Mouse (Mus musculus) megakaryocyte, embryonic 14.5 days (primary cell): ENCODE results near the gene Hivep3. TPM values are rescaled to one million over a fixed set of nuclear protein-coding genes. Genes with fewer than 3 reads are reported as not detected.

Experiments used
- H3K27me3 ChIP-seq: replicated peaks from 2 replicates; pipeline ENCODE3; 2012; ENCODE audit warnings: inconsistent platforms
- H3K36me3 ChIP-seq: replicated peaks from 2 replicates; pipeline ENCODE3; 2012; ENCODE audit warnings: low read length, inconsistent platforms, mixed read lengths
- H3K4me1 ChIP-seq: 2 replicates; pipeline ENCODE4 v1.6.1; 2012; ENCODE audit warnings: inconsistent platforms
- H3K4me3 ChIP-seq: replicated peaks from 2 replicates; pipeline ENCODE3; 2012; ENCODE audit warnings: moderate library complexity, mild to moderate bottlenecking, inconsistent platforms
- H3K9me3 ChIP-seq: 2 replicates; pipeline ENCODE4 v1.6.1; 2012; ENCODE audit warnings: inconsistent platforms
- FLI1 ChIP-seq: IDR thresholded peaks from 2 replicates; pipeline ENCODE4 v1.6.1; 2012; ENCODE audit warnings: low read length, inconsistent platforms, mixed read lengths
- GATA1 ChIP-seq: IDR thresholded peaks from 3 replicates; pipeline ENCODE4 v1.6.1; 2012; ENCODE audit warnings: mixed read lengths, low read length, inconsistent platforms, borderline replicate concordance
- polyA plus RNA-seq: library from polyadenylated mRNA; stranded (reverse); fragments of >175 nt; gene quantifications from 2 replicates; pipeline ENCODE4 v1.2.3, GENCODE M21; 2012; ENCODE audit warnings: low replicate concordance; ENCODE audit not compliant: insufficient read depth

The Hivep3 gene
- polyA plus RNA-seq, 1 experiment: 10.4 TPM

- TF ChIP-seq FLI1 (no peak), GATA1 (no peak)
- Histone ChIP-seq H3K4me1 (peaks cover 11% of the 10 kb centered on the region), H3K27me3 (peaks cover 65% of the 10 kb centered on the region), H3K4me3 (no peak overlapping the region), H3K36me3 (no peaks in the 10 kb centered on the region), H3K9me3 (no peaks in the 10 kb centered on the region)
Measured at GRCm38 (mm10) chr4:120184374-120184991, 450.9 kb downstream of the Hivep3 start.

- H3K4me1 ChIP-seq: peaks cover 11% of the 10 kb centered on the region
- TF ChIP-seq FLI1 (no peak), GATA1 (no peak)
- peaks cover 71% of the 10 kb centered on the region for H3K27me3 ChIP-seq
- no peaks in the 10 kb centered on the region for H3K36me3 ChIP-seq
- no peaks in the 10 kb centered on the region for H3K9me3 ChIP-seq
- no peak overlapping the region for H3K4me3 ChIP-seq
Measured at GRCm38 (mm10) chr4:120186441-120186840, 452.9 kb downstream of the Hivep3 start.

GRCm38 (mm10) chr4:120186934-120187333 lies 453.4 kb downstream of the Hivep3 start:
- Histone ChIP-seq H3K4me3 (no peak overlapping the region), H3K9me3 (no peaks in the 10 kb centered on the region), H3K36me3 (no peaks in the 10 kb centered on the region), H3K27me3 (peaks cover 74% of the 10 kb centered on the region), H3K4me1 (peaks cover 11% of the 10 kb centered on the region)
- no peak for TF ChIP-seq GATA1
- no peak for TF ChIP-seq FLI1

Other genes starting within 250 kb of the Hivep3 start
- gene Rimkla, start 241.2 kb upstream of the Hivep3 start, polyA plus RNA-seq: not detected in 2 replicates
- 2.4 and 4.1 TPM in 2 replicates for gene Foxj3, start 196.8 kb upstream of the Hivep3 start, polyA plus RNA-seq
- 10.6 and 11.1 TPM in 2 replicates for gene Frg2f1, start 194.3 kb upstream of the Hivep3 start, polyA plus RNA-seq
- not detected in 2 replicates for gene Guca2a, start 96.1 kb upstream of the Hivep3 start, polyA plus RNA-seq
- not detected in 2 replicates for gene Guca2b, start 74.8 kb upstream of the Hivep3 start, polyA plus RNA-seq